Mouse (Mus musculus) CH12.LX (cell line): ENCODE measurements around the gene Cand1. TPM values are rescaled to one million over a fixed set of nuclear protein-coding genes. Genes with fewer than 3 reads are reported as not detected.

Experiments used
- DNase-seq: peaks from one replicate; pipeline ENCODE4 v3.0.0-alpha.2; 2013; ENCODE audit errors: extremely low read depth
- H3K27ac ChIP-seq: 2 replicates; pipeline ENCODE4 v1.5.1; 2012; ENCODE audit warnings: low read depth, mild to moderate bottlenecking, control low read depth, moderate library complexity; ENCODE audit not compliant: insufficient read depth
- H3K27me3 ChIP-seq: replicated peaks from 2 replicates; pipeline ENCODE3; 2012; ENCODE audit warnings: inconsistent platforms
- H3K36me3 ChIP-seq, 2 experiments: replicated peaks in 1 of 2; 2 replicates each; pipeline versions ENCODE3 to v1.6.1; 2012; ENCODE audit warnings: inconsistent platforms in 1 of 2, low read length in 1 of 2, mild to moderate bottlenecking in 1 of 2, mixed read lengths in 1 of 2, moderate library complexity in 1 of 2; ENCODE audit not compliant: control insufficient read depth in 1 of 2, insufficient read depth in 1 of 2
- H3K4me1 ChIP-seq, 2 experiments: 2 replicates each; pipeline ENCODE4 v1.6.1; 2012; ENCODE audit warnings: inconsistent platforms in 1 of 2, moderate library complexity in 1 of 2; ENCODE audit not compliant: insufficient read depth in 2 of 2, control insufficient read depth in 1 of 2
- H3K4me2 ChIP-seq: 2 replicates; pipeline ENCODE4 v1.6.1; 2012; ENCODE audit warnings: low read depth, mild to moderate bottlenecking, control low read depth; ENCODE audit not compliant: poor library complexity, insufficient read depth, severe bottlenecking
- H3K4me3 ChIP-seq, 3 experiments: fragments of 150-350 bp in 1 of 3; sonication (generic) in 1 of 3; replicated peaks in 1 of 3; 2 replicates each; pipeline versions ENCODE3 to v1.5.1; 2011 to 2012; ENCODE audit warnings: low read depth in 2 of 3, low read length in 2 of 3, mild to moderate bottlenecking in 2 of 3, moderate library complexity in 2 of 3, control low read depth in 1 of 3, improper control_type of control experiment in 1 of 3, inconsistent platforms in 1 of 3, mixed read lengths in 1 of 3; ENCODE audit not compliant: poor library complexity in 1 of 3
- H3K79me2 ChIP-seq: replicated peaks from 2 replicates; pipeline ENCODE4 v1.6.1; 2012; ENCODE audit warnings: mild to moderate bottlenecking, moderate library complexity; ENCODE audit not compliant: control insufficient read depth, poor library complexity, insufficient read depth, severe bottlenecking; ENCODE audit errors: extremely low read depth
- H3K9ac ChIP-seq: 2 replicates; pipeline ENCODE4 v1.6.1; 2012; ENCODE audit warnings: low read depth, mild to moderate bottlenecking, control low read depth, moderate library complexity; ENCODE audit not compliant: insufficient read depth
- H3K9me3 ChIP-seq: replicated peaks from 2 replicates; pipeline ENCODE3; 2012; ENCODE audit warnings: low read length, inconsistent platforms, mixed read lengths
- BHLHE40 ChIP-seq: IDR thresholded peaks from 2 replicates; pipeline ENCODE4 v1.6.1; 2011; ENCODE audit warnings: mild to moderate bottlenecking, low read depth, low read length, improper control_type of control experiment
- CHD2 ChIP-seq: IDR thresholded peaks from 2 replicates; pipeline ENCODE4 v1.6.1; 2011; ENCODE audit warnings: low read length, improper control_type of control experiment
- CTCF ChIP-seq, 2 experiments: IDR thresholded peaks in 1 of 2; conservative IDR thresholded peaks in 1 of 2; 2 replicates each; pipeline ENCODE4 v1.5.1; 2011 to 2012; ENCODE audit warnings: low read depth in 2 of 2, low read length in 2 of 2, improper control_type of control experiment in 1 of 2, inconsistent platforms in 1 of 2, mild to moderate bottlenecking in 1 of 2, moderate library complexity in 1 of 2
- E2F4 ChIP-seq: IDR thresholded peaks from 2 replicates; pipeline ENCODE4 v1.6.1; 2011; ENCODE audit warnings: low read depth, low read length, improper control_type of control experiment; ENCODE audit not compliant: insufficient replicate concordance
- ELF1 ChIP-seq: IDR thresholded peaks from 2 replicates; pipeline ENCODE4 v1.6.1; 2014; ENCODE audit warnings: low read depth, mild to moderate bottlenecking, inconsistent platforms, low read length, improper control_type of control experiment
- EP300 ChIP-seq: IDR thresholded peaks from 2 replicates; pipeline ENCODE4 v1.6.1; 2011; ENCODE audit warnings: low read length, improper control_type of control experiment
- HCFC1 ChIP-seq: IDR thresholded peaks from 2 replicates; pipeline ENCODE4 v1.6.1; 2012; ENCODE audit warnings: low read depth, mild to moderate bottlenecking, inconsistent platforms, low read length, improper control_type of control experiment
- JUND ChIP-seq: conservative IDR thresholded peaks from 2 replicates; pipeline ENCODE4 v1.6.1; 2011; ENCODE audit warnings: low read depth, low read length, improper control_type of control experiment
- MAFK ChIP-seq: IDR thresholded peaks from 2 replicates; pipeline ENCODE4 v1.6.1; 2011; ENCODE audit warnings: low read length, improper control_type of control experiment; ENCODE audit not compliant: insufficient replicate concordance
- MAZ ChIP-seq: IDR thresholded peaks from 2 replicates; pipeline ENCODE4 v1.6.1; 2012; ENCODE audit warnings: low read depth, mild to moderate bottlenecking, inconsistent platforms, low read length, improper control_type of control experiment, moderate library complexity
- NRF1 ChIP-seq: IDR thresholded peaks from 2 replicates; pipeline ENCODE4 v1.6.1; 2014; ENCODE audit warnings: low read depth, mild to moderate bottlenecking, inconsistent platforms, low read length, improper control_type of control experiment, moderate library complexity
- POLR2A ChIP-seq: IDR thresholded peaks from 2 replicates; pipeline ENCODE4 v1.6.1; 2011; ENCODE audit warnings: low read depth, mild to moderate bottlenecking, improper control_type of control experiment, low read length
- POLR2AphosphoS2 ChIP-seq: IDR thresholded peaks from 2 replicates; pipeline ENCODE4 v1.6.1; 2011; ENCODE audit warnings: low read depth, low read length, improper control_type of control experiment
- RCOR1 ChIP-seq: conservative IDR thresholded peaks from 2 replicates; pipeline ENCODE4 v1.6.1; 2012; ENCODE audit warnings: low read depth, mild to moderate bottlenecking, inconsistent platforms, low read length, improper control_type of control experiment
- SIN3A ChIP-seq: IDR thresholded peaks from 2 replicates; pipeline ENCODE4 v1.6.1; 2012; ENCODE audit warnings: low read length, improper control_type of control experiment, inconsistent platforms
- SMC3 ChIP-seq: IDR thresholded peaks from 2 replicates; pipeline ENCODE4 v1.6.1; 2011; ENCODE audit warnings: low read depth, low read length, improper control_type of control experiment
- TBP ChIP-seq: conservative IDR thresholded peaks from 2 replicates; pipeline ENCODE4 v1.6.1; 2011; ENCODE audit warnings: low read depth, low read length, improper control_type of control experiment
- TCF12 ChIP-seq: IDR thresholded peaks from 2 replicates; pipeline ENCODE4 v1.6.1; 2014; ENCODE audit warnings: low read depth, mild to moderate bottlenecking, inconsistent platforms, low read length, improper control_type of control experiment
- USF2 ChIP-seq: conservative IDR thresholded peaks from 2 replicates; pipeline ENCODE4 v1.6.1; 2011; ENCODE audit warnings: low read depth, low read length, improper control_type of control experiment
- ZMIZ1 ChIP-seq: IDR thresholded peaks from 2 replicates; pipeline ENCODE4 v1.6.1; 2012; ENCODE audit warnings: low read depth, mild to moderate bottlenecking, inconsistent platforms, low read length, improper control_type of control experiment
- dilution Hi-C: fragments of 300-500 bp; cut with MboI; formaldehyde crosslinking; loops from 2 replicates; pipeline ENCODE4 v1.14.3; 2020; ENCODE audit warnings: low sequenced_read_pairs; ENCODE audit not compliant: extremely low pct_unique_long_range_greater_than_20kb, extremely low pct_ligation_motif_present
- in situ Hi-C: fragments of 300-500 bp; cut with MboI; formaldehyde crosslinking; loops from 3 replicates; pipeline ENCODE4 v1.14.3; 2019; ENCODE audit warnings: low sequenced_read_pairs, low pct_ligation_motif_present, low pct_unique_long_range_greater_than_20kb, mixed read lengths
- polyA plus RNA-seq: library from polyadenylated mRNA; unstranded; fragments of >175 nt; gene quantifications from 2 replicates; pipeline ENCODE4 v1.2.1, GENCODE M21; 2012; ENCODE audit warnings: low read depth; ENCODE audit not compliant: insufficient read length
- total RNA-seq, 2 experiments: library from RNA; depleted of rRNA; stranded (reverse); fragments of 300-350 nt in 1 of 2; fragments of >200 nt in 1 of 2; gene quantifications; 2 replicates each; pipeline ENCODE4 v1.2.3; 2012 to 2014

Gene Cand1
- total and polyA plus RNA-seq, 3 experiments, result 71.2 to 126 (median 97.5) TPM

DNA sequence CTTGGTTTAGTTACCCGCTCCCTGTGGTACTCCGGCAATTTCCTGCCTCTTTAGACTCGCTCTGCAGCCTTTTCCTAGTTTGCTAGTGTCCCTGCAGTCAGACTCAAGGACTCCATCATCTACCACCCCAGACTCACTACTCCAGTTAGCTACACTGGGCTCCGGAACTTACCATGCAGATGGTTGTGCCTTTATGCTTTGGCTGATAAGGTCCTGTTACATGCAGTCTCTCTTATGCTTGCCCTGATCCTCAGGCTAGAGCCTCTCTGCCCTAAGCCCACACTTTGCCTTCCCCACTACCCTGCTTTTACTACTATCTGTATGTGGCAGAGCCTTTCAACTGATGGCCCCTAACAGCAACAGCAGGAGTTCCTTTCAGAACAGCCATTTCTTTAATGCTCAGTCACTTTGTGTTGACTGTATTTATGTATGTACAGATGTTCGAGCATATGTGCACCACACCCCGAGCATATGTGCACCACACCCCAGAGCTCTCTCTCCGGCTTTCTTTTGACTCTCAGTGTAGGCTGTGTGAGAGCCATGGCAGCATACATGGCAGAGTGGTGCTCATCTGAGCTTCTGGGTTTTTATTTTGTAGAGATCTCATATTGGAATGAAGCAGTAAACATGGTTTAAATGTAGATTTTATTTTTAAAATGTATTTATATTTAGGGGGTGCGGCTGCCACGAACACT, 41.5 kb downstream of the Cand1 start:
- dilution Hi-C loops (no loop called here), in situ Hi-C loops (no loop called here)

GRCm38 (mm10) chr10:119197621-119198150, 42.2 kb downstream of the Cand1 start:
- Histone ChIP-seq H3K36me3 (peaks cover 16 to 37% of the 10 kb centered on the region in 2 experiments), H3K9me3 (no peaks in the 10 kb centered on the region), H3K27me3 (no peaks in the 10 kb centered on the region), H3K79me2 (no peaks in the 10 kb centered on the region), H3K4me2 (no peak overlapping the region), H3K4me3 (no peak overlapping the region), H3K27ac (no peak overlapping the region), H3K4me1 (no peaks in the 10 kb centered on the region), H3K9ac (no peak overlapping the region)
- TF ChIP-seq POLR2AphosphoS2 (peak; percentile 21; the same call in 1 of the 2 replicates), TCF12 (no peak)
- in situ Hi-C loops (no loop called here), dilution Hi-C loops (no loop called here)
- no peak for DNase-seq

More for the DNA sequence above, 41.5 kb downstream of the Cand1 start:
- Histone ChIP-seq H3K9me3 (no peaks in the 10 kb centered on the region), H3K27ac (no peak overlapping the region), H3K4me3 (no peak overlapping the region), H3K79me2 (no peaks in the 10 kb centered on the region), H3K4me2 (no peak overlapping the region), H3K27me3 (no peaks in the 10 kb centered on the region), H3K36me3 (peaks cover 21 to 44% of the 10 kb centered on the region in 2 experiments), H3K4me1 (no peaks in the 10 kb centered on the region), H3K9ac (no peak overlapping the region)
- no peak for DNase-seq
- TF ChIP-seq ELF1 (no peak), CTCF (conservative IDR thresholded peaks at IDR 0.05 in 1 of 2, IDR thresholded peaks at IDR 0.05 in 1 of 2; ENCODE audit: low read depth in 2 of 2, low read length in 2 of 2) (no peak), SIN3A (no peak), SMC3 (no peak), TBP (no peak), ZMIZ1 (no peak), RCOR1 (no peak), CHD2 (no peak), POLR2AphosphoS2 (no peak; the same call in 1 of the 2 replicates)

- no peak overlapping the region for H3K4me2 ChIP-seq
- no peaks in the 10 kb centered on the region for H3K4me1 ChIP-seq
- peaks cover 0 to 3% of the 10 kb centered on the region in 2 experiments for H3K36me3 ChIP-seq
- no peaks in the 10 kb centered on the region for H3K79me2 ChIP-seq
- H3K9ac ChIP-seq, result no peak overlapping the region
- H3K27me3 ChIP-seq, result no peaks in the 10 kb centered on the region
- in situ Hi-C loops (no loop called here), dilution Hi-C loops (no loop called here)
- no peak for TF ChIP-seq MAFK
- TF ChIP-seq ZMIZ1, result no peak
- TF ChIP-seq USF2, result no peak
- no peak for TF ChIP-seq POLR2A
- no peak for TF ChIP-seq JUND
- TF ChIP-seq EP300, result no peak
- TF ChIP-seq BHLHE40, result no peak
- no peak for TF ChIP-seq E2F4
- no peak for TF ChIP-seq POLR2AphosphoS2
- no peak for TF ChIP-seq NRF1
- no peak for TF ChIP-seq HCFC1
- TF ChIP-seq MAZ, result no peak
- TF ChIP-seq ELF1, result no peak
- no peak overlapping the region for H3K27ac ChIP-seq
- H3K4me3 ChIP-seq, result no peak overlapping the region
- no peak for DNase-seq
- H3K9me3 ChIP-seq, result no peaks in the 10 kb centered on the region
These were observed 47.1 kb downstream of the Cand1 start for GRCm38 (mm10) chr10:119192598-119193372.
